Mouse (Mus musculus): Measurements from ENCODE around the gene Cped1. TPM values are rescaled to one million over a fixed set of nuclear protein-coding genes. Genes with fewer than 3 reads are reported as not detected.

Cped1 gene
- polyA plus RNA-seq, 1 experiment: 2.8 TPM

DNA sequence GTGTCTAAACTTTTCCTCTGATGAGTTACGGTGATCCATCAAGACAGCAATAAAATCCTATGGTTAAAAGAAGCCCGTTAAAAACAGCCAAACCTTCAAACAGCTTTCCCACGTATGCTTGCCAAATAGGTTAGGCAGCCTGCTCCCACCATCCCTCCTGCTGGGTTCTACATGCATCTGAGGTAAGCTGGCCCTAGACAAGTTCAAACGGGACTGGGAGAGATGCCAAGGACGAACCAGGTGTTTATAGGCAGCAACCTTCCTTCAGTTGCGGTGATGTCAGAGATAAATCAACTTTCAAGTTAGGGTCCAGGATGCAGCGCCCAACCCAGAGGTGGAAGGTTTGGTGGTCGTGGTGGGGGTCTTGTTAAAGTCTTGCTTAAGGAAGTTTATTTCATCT, 155.1 kb downstream of the Cped1 start:
- no peak for DNase-seq (ENCODE audit: extremely low spot score in 1 of 2, low spot score in 1 of 2)

DNA sequence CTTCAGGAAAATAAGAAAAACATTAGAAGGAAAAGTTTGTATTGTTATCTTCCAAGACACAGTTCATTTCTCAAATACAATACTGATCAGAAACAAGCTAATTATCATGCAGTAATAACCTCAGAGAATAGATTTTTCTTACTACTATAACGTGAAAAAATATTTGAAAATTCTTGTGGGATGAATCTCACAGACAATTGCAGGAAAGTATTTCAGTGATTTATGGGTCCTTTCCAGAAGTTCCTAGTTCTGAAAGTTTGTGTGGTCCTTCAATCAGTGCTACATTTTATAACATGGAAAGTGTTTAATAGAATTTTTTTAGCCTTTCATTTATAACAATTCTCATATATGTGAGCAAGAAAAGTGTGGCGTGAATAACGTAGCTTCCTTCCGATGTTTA, 161.5 kb downstream of the Cped1 start:
- DNase-seq (ENCODE audit: extremely low spot score in 1 of 2, low spot score in 1 of 2): no peak

DNA sequence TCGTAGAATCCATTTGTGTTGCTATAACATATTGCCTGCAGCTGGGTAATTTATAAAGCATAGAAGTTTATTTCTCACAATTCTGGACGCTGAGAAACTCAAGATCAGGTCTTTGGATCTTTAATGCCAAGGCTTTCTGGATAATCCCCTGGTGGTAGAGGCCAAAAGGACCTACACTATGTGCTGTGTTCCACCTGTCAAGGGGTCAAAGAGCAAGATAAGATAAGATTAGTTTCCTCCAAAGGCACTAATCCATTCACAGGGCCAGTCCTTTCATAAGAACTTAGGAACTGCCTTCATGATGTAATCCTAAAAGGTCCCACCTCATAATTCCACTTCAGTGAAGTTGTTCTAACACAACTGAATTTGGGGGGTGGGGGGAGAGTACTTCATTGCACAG, 162.8 kb downstream of the Cped1 start:
- DNase-seq (ENCODE audit: extremely low spot score in 1 of 2, low spot score in 1 of 2): no peak

DNA sequence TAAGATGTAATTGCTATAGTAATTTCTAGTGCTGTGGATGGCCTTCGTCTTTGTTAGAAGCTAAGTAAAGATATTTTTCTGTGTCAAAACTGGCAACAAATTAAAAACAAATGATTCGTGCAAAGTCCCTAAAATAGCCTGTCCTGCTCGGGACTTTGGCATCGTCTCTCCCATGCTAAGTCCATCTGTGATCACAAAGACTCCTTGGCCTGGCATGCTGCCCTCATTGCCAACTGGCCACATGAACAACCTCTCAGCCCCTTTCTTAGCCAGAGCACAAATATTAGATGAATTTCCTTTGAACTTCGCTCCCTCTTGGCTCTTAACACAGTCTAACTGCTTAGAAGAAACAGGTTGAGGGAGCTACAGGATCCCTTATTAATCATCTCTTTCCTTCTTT, 171.7 kb downstream of the Cped1 start:
- DNase-seq (ENCODE audit: extremely low spot score in 1 of 2, low spot score in 1 of 2): no peak

DNA sequence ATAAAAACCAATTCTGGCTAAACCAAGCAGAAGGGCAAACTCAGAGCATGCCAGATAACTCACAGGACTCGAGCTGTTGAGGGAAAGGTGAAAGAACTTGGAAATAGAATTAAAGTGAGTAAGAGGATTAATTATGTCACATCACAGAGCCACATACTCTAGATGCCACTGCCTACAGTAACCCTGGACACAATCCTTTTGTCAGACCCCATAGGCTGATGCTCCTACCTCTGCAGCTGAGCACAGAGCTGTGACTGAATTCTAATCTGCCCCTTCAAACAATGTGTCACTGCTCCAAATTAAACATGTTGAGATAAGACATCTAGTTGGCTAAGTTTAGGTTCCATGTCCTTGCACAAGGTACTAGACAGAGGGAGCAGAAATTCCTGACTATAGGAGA, 176.2 kb downstream of the Cped1 start:
- no peak for DNase-seq (ENCODE audit: extremely low spot score in 1 of 2, low spot score in 1 of 2)

DNA sequence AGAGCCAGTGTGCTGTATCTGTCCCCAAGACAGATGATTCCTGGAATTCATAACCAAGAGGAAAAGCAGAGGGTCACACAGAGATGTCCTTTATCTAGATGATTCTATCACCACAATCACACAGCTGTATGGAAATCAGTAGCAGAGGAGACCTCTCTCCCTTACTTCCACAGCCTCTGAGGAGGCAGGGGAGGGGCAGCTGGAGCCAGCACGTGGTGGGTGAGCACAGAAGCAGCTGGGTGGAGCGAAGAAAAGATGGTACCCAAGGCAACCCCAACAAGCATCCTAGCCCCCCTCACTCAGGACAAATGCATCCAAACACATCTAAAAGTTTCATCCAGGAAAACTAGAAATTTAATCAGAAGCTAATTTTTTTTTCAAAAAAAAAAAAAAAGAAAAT, 182.7 kb downstream of the Cped1 start:
- no peak for DNase-seq (ENCODE audit: extremely low spot score in 1 of 2, low spot score in 1 of 2)

DNA sequence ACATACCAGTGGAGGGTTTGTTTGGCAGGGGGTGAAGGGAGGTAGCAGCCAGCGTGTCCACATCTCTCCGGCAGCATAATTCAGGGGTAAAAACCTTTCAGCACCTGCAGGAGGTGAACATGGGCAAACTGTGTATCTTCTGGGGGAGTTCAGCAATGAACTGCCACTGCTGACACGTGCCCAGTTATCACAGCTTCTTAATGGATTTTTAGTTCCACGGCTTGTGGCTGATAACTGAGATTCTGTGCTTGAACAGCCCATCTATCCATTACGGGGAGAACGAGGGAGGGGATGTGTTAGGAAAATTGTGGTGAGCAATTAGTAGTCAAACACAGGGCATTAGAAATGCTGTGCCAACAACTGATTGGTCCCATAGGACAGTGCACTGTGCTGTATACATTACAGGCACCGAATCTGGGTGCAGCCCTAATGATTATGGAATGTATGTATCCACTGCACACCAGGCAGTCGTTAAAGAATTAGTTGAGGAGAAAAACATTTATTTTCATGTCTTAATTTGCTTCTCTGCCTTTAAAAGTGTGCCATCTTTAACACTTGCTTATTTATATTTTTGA, 193.1 kb downstream of the Cped1 start:
- no peak for DNase-seq (ENCODE audit: extremely low spot score in 1 of 2, low spot score in 1 of 2)

DNA sequence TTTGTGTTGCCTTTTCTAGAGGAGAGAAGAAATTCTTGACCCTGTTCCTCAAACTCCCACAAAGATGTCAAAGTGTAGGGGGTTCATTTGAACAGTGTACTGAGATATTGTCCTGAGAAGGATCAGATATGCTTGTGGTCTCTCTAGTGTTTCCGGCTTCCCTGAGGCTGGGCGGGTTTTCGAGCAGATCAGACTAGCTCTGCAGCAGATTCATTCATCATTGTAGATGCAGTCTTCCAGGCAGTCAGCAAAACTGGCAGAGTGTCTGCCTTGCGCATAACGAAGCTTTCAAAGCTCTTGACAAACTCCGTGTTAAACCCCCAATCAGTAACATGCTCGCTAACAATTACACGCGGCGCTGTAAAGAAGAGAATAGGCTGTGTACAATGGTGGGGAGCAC, 194.6 kb downstream of the Cped1 start:
- DNase-seq (ENCODE audit: extremely low spot score in 1 of 2, low spot score in 1 of 2): peak in 1 of 2 experiments; percentile 15

DNA sequence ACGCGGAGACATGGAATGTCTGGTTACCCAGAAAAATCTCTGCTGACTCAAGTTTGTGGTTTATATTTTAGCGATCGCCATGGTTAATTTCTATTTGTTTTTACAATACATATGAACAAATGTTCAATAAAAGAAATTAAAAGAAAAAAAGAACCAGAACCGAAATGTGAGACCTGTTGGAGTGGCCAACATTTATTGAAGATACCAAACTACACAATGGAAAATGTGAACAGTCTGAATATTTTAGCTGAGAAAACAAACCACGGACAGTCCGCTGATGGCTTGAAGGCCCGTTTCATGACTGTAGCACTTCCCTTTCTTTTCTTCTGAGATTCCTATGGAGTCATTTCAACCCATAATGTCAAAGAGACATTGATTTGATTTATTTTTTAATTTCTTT, 201.3 kb downstream of the Cped1 start:
- DNase-seq (ENCODE audit: extremely low spot score in 1 of 2, low spot score in 1 of 2): no peak

DNA sequence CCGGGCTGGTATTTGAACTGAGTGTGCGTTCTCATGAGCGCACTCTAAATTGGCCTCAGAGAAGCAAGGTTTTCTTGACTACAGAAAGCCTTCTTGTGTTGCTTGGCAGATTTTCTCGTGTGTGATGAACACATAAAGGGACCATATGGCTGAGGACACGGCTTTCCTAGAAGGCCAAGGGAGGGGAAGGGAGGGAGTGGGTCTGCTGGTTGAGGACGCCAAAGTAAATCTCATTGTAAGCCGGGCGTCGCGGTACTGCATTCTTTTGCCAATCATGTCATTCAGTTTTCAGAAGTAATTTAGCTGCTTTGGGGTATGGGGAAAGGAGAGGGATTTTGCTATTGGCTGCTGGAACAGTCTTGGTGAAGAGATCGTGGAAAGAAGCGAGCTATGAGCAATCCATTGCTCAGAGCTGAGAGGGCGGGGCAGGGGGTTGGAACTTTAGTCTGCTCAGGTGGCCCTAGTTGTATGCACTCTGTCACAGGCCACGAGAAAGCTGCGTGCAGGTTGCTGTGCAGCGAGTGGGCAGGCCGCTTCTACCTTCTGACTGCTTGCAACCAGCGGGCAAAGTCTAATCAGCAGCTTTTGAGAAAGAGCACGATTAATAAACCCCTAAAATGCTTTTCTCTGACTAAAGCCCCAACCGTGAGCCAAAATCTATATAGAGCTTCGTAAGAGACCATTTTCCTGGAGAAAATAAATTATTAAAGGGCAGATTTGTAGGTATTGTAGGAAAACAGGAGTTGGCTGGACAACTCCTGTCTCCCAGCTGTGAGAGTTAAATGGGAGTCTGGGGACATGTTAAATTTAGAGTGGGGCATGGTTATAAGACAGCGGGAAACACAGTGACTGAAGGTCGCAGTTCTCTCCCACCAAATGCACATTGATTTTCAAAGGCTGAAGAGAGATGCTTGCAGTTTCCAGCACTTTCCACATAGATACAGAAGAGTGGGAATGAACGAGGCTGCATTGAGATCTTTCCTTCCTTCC, 203.9 kb downstream of the Cped1 start:
- DNase-seq (ENCODE audit: extremely low spot score in 1 of 2, low spot score in 1 of 2): no peak

DNA sequence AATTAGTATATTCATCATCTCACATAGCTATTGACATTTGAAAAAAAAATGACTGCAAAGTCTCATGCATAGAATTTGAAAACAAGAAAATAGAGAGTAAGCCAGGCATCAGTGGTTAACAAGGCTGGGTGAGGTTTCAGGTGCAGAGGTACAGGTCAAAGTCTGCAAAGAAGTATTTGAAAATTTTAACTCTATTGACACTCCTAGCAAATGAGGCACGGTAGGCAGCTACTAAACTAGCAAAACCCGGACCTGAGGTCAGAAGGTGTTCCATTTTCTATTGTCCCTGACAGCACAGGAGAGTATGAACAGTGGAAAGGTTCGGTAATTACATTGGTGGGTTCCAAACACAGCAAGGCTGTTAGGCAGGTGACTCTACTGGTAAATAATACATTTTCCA, 212.9 kb downstream of the Cped1 start:
- DNase-seq (ENCODE audit: extremely low spot score in 1 of 2, low spot score in 1 of 2): no peak

DNA sequence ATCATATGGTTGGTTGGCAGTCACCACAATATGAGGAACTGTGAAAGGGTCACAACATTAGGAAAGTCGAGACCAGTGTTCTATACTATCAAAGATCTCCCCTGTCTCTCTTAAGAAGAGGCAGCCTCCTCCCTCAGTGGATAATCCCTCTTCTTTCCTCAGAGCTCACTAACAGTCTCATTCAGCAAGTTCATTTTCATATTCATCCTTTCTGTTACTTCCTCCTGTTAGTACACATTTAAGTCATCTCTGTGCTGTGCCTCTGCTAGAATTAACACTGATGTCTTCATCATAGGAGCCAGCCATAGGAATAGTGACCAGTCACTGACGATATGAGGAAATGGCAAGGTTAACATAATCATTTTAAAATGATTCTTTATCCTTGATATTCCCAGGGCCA, 213.8 kb downstream of the Cped1 start:
- DNase-seq (ENCODE audit: extremely low spot score in 1 of 2, low spot score in 1 of 2): no peak

DNA sequence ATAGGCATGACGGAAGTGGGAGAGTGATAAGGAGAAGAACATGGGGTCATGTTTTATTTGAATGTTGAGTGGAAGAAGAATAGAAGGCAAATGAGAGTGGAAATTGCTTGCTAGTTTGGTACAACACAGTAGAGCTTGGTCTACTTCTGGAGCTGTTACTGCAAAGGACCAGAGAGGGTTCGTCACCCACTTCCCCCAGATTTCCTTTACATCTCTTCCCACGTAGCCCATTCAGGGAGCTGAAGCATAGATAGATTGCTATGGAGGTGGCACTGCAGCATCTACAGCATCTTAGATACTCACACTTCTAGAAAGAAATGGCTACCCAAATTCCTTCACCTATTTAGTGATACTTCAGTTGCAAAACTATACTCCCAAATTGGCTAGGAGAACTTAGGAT, 214.4 kb downstream of the Cped1 start:
- peak in 1 of 2 experiments; percentile 27 for DNase-seq (ENCODE audit: extremely low spot score in 1 of 2, low spot score in 1 of 2)

DNA sequence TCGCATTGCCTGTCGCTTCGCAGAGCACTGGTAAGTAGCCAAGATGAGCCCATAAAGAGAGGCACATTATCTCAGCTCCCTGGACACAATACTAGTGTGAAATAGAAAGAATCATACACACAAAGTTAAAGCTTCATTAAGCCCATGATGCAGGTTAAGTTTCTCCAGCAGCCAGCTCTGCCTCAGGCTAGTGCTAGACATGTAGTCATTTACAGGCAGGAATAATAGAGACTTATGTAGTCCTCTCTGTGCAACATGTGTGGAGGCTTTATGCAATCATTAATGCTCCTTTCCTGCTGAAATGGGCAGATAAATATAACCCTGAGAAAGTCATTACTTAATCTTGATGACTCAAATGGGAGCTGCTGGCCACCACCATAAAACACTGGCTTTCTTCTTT, 216.2 kb downstream of the Cped1 start:
- DNase-seq (ENCODE audit: extremely low spot score in 1 of 2, low spot score in 1 of 2): no peak

DNA sequence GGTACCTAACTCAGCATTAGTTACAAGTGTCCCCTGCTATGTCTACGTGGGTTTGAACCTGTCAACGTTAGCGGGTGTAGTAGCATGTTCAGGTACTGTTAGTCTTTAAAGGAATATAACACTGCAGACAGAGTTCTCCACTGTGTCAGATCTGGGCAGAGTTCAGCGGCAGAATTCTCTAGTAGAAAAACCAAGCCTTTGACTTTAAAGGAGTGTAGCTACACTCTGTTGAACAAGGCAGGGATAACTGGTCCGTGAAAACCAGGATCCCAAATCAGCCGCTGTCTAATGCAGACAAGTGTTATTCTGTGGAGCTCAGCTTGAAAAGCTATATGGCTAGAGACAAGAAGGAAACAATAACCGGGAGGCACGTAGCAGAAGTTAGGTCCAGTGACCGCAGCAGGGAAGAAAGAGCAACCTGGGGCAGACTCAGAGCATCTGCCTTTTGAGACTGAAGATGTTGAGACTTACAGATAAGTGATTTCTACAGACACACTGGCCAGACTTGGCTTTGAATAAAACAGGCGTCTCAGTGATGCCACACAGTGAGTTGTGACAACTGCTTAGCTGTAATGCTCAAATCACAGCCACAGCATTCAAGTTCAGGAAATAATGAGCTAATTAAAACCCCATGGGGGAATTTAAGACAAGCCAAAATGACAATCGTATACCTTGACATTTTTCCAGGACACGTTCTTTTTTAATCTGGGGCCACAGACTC, 219.5 kb downstream of the Cped1 start:
- DNase-seq (ENCODE audit: extremely low spot score in 1 of 2, low spot score in 1 of 2): no peak

DNA sequence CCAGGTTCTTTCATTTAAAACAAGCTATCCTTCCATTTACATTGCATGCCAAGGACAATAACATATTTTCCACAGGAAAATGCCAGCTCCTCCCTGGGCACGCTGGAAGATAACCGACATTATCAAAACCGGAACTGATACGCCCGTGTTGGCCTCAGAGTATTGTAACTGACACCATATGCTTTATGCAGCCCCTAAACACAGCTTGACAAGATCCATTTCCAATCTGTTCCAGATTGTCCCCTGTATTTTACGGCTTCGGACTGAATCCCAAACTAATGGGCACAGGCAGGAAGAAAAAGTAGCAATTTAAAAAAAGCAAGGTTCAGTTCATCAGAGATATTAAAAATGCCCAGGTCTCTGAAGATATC, 220.0 kb downstream of the Cped1 start:
- DNase-seq (ENCODE audit: extremely low spot score in 1 of 2, low spot score in 1 of 2): no peak

DNA sequence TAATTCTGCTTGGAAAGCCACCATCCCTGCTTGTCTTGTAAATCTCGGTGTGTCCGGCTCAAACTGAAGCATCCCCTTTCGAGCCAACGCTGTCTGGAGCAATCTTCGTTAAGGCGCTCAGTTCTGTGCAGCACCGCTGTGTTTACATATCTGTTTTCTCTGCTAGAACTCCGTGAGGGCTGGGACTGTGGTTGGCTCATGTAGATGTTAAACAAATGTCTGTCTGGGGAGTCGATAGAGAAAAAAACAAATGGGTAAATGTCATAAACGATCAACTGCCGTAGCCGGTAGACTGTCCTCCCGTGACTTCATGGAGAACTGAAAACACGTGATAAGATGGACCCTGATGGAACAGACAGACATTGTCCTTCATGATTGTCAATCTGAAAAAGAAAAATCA, 220.5 kb downstream of the Cped1 start:
- peak in 1 of 2 experiments; percentile 8 for DNase-seq (ENCODE audit: extremely low spot score in 1 of 2, low spot score in 1 of 2)

DNA sequence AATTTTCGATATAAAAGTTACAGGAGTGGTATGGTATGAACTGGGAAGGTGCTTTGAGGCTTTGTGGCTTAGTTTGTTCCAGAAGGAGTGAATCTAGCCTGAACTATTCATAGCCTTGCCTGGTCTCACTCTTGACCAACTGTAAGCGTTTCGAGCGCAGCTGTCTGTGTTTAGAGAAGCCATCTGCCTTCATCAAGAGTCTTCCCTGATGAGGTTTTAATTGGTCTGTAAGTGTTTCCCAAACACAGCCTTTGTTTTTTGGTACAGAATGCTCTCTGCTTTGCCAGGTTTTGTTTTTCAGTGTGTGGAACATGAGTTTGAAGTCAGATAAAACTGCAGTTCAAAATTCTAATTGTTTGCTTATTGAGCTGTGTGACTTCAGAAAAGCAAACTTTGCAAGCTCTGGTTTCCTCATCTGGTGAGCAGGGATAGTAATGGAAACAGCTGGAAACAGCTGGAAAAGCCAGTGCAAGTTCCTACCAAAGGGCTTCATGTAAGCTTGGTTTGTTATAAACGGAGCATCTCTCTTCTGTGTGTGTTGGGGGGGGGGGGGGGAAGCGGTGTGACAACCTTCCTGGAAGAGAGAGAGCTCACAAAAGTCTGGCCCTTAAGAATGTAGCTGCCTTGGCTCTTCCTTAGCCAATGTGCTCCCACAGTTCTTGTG, 221.0 kb downstream of the Cped1 start:
- DNase-seq (ENCODE audit: extremely low spot score in 1 of 2, low spot score in 1 of 2): peak in 1 of 2 experiments; percentile 11

DNA sequence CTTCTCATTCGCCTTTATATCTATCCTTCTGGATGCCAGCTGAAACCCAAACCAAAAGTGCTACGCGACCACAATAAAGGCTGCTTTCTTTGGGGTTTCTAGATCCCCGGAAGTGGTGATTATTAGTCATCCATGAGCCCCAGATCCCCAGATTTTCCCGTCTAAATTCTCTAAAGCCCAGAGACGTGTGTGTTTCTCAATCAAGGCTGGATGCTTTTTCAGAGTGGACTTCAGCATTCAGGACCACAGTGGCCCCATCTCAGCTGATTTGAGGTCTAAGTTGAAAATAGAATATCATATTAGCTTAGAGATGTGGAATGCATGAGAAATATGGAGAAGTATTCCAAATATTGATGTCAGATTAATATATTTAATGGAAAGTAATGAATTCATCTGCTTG, 226.4 kb downstream of the Cped1 start:
- no peak for DNase-seq (ENCODE audit: extremely low spot score in 1 of 2, low spot score in 1 of 2)

DNA sequence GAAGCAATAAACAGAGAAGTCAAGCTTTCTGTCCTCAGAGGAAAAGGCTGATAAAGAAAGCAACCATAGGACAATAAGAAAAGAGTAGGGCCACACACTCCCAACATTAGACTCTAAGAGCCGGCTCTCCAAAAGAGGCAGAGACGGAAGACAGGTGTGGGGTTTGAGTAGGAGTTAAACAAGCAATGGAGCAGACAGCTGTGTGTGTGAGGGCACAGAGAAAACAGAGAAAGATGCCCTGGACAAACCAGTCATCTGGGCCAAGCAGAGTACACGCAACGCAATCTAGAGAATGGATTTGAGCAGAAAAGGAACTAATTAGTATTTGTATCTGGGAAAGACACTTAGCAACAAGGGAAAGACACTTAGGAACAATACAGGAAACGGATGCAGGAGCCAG, 227.5 kb downstream of the Cped1 start:
- no peak for DNase-seq (ENCODE audit: extremely low spot score in 1 of 2, low spot score in 1 of 2)

DNA sequence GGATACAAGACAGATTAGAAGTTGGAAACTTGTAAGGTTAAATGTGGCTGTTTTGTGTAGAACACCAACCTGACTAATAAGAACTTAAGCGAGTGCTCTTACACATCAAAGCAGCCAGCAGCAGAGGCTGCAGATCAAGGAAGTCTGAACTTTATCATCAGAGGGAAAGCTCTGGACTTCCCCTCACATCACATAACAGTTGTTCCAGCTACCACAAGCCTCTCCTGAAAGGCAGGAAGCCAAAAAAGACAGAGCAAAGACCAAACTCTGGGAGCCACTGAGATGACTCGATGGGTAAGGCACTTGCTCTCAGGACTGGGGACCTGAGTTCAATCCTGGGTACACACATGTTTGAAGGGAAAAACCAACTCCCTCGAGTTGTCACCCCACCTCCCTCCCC, 228.1 kb downstream of the Cped1 start:
- DNase-seq (ENCODE audit: extremely low spot score in 1 of 2, low spot score in 1 of 2): no peak

All from frontal cortex, adult 2 months (tissue).